Mouse (Mus musculus): ENCODE measurements around the gene Slc20a1. TPM values are rescaled to one million over a fixed set of nuclear protein-coding genes. Genes with fewer than 3 reads are reported as not detected.

Gene Slc20a1
- polyA plus RNA-seq, 1 experiment: 14.7 TPM

- Histone ChIP-seq H3K4me1 (ENCODE audit: control insufficient read depth, insufficient read depth, low read length) (no peaks in the 10 kb centered on the region), H3K27ac (ENCODE audit: insufficient read depth, low read depth, low read length) (no peak overlapping the region), H3K27me3 (replicated peaks; ENCODE audit: control insufficient read depth, insufficient read depth, low read length) (no peaks in the 10 kb centered on the region), H3K4me3 (ENCODE audit: insufficient read depth, low read depth, low read length) (no peak overlapping the region), H3K36me3 (ENCODE audit: control insufficient read depth, insufficient read depth, low read length) (no peaks in the 10 kb centered on the region)
- TF ChIP-seq CTCF (conservative IDR thresholded peaks at IDR 0.05; ENCODE audit: insufficient read depth, insufficient read length, low read depth, low read length) (no peak), POLR2A (IDR thresholded peaks at IDR 0.05; ENCODE audit: low read depth, low read length) (no peak)
- WGBS: 76% methylated on average over 10 of the region's 10 CpGs
- peak; percentile 8 for DNase-seq
Observed at GRCm38 (mm10) chr2:129166466-129167463, 31.8 kb upstream of the Slc20a1 start.

GRCm38 (mm10) chr2:129173386-129173785 is 25.2 kb upstream of the Slc20a1 start:
- 66% methylated on average over 10 of the region's 10 CpGs for WGBS
- Histone ChIP-seq H3K27ac (ENCODE audit: insufficient read depth, low read depth, low read length) (no peak overlapping the region), H3K36me3 (ENCODE audit: control insufficient read depth, insufficient read depth, low read length) (no peaks in the 10 kb centered on the region), H3K4me1 (ENCODE audit: control insufficient read depth, insufficient read depth, low read length) (no peaks in the 10 kb centered on the region), H3K4me3 (ENCODE audit: insufficient read depth, low read depth, low read length) (no peak overlapping the region), H3K27me3 (replicated peaks; ENCODE audit: control insufficient read depth, insufficient read depth, low read length) (no peaks in the 10 kb centered on the region)
- TF ChIP-seq CTCF (conservative IDR thresholded peaks at IDR 0.05; ENCODE audit: insufficient read depth, insufficient read length, low read depth, low read length) (no peak), POLR2A (IDR thresholded peaks at IDR 0.05; ENCODE audit: low read depth, low read length) (no peak)
- DNase-seq: no peak

- WGBS: 20% methylated on average over 7 of the region's 7 CpGs
- Histone ChIP-seq H3K36me3 (ENCODE audit: control insufficient read depth, insufficient read depth, low read length) (no peaks in the 10 kb centered on the region), H3K27ac (ENCODE audit: insufficient read depth, low read depth, low read length) (no peak overlapping the region), H3K4me3 (ENCODE audit: insufficient read depth, low read depth, low read length) (no peak overlapping the region), H3K4me1 (ENCODE audit: control insufficient read depth, insufficient read depth, low read length) (no peaks in the 10 kb centered on the region), H3K27me3 (replicated peaks; ENCODE audit: control insufficient read depth, insufficient read depth, low read length) (no peaks in the 10 kb centered on the region)
- TF ChIP-seq CTCF (conservative IDR thresholded peaks at IDR 0.05; ENCODE audit: insufficient read depth, insufficient read length, low read depth, low read length) (peak; percentile 94), POLR2A (IDR thresholded peaks at IDR 0.05; ENCODE audit: low read depth, low read length) (no peak)
- DNase-seq: peak; percentile 74
Observed at GRCm38 (mm10) chr2:129174474-129174873, 24.1 kb upstream of the Slc20a1 start.

- no peaks in the 10 kb centered on the region for H3K27me3 ChIP-seq (replicated peaks; ENCODE audit: control insufficient read depth, insufficient read depth, low read length)
- no peaks in the 10 kb centered on the region for H3K36me3 ChIP-seq (ENCODE audit: control insufficient read depth, insufficient read depth, low read length)
- H3K4me1 ChIP-seq (ENCODE audit: control insufficient read depth, insufficient read depth, low read length): no peaks in the 10 kb centered on the region
- H3K27ac ChIP-seq (ENCODE audit: insufficient read depth, low read depth, low read length): no peak overlapping the region
- peak; percentile 55 for DNase-seq
- 38% methylated on average over 2 of the region's 2 CpGs for WGBS
- no peak overlapping the region for H3K4me3 ChIP-seq (ENCODE audit: insufficient read depth, low read depth, low read length)
- TF ChIP-seq CTCF (conservative IDR thresholded peaks at IDR 0.05; ENCODE audit: insufficient read depth, insufficient read length, low read depth, low read length) (no peak), POLR2A (IDR thresholded peaks at IDR 0.05; ENCODE audit: low read depth, low read length) (no peak)
Observed at GRCm38 (mm10) chr2:129175636-129176035, 22.9 kb upstream of the Slc20a1 start.

- no peaks in the 10 kb centered on the region for H3K36me3 ChIP-seq (ENCODE audit: control insufficient read depth, insufficient read depth, low read length)
- TF ChIP-seq POLR2A (IDR thresholded peaks at IDR 0.05; ENCODE audit: low read depth, low read length) (no peak), CTCF (conservative IDR thresholded peaks at IDR 0.05; ENCODE audit: insufficient read depth, insufficient read length, low read depth, low read length) (no peak)
- H3K27me3 ChIP-seq (replicated peaks; ENCODE audit: control insufficient read depth, insufficient read depth, low read length): no peaks in the 10 kb centered on the region
- H3K27ac ChIP-seq (ENCODE audit: insufficient read depth, low read depth, low read length): no peak overlapping the region
- WGBS: 79% methylated on average over 12 of the region's 12 CpGs
- DNase-seq: no peak
- H3K4me1 ChIP-seq (ENCODE audit: control insufficient read depth, insufficient read depth, low read length): no peaks in the 10 kb centered on the region
- H3K4me3 ChIP-seq (ENCODE audit: insufficient read depth, low read depth, low read length): no peak overlapping the region
Observed at GRCm38 (mm10) chr2:129176676-129177420, 21.7 kb upstream of the Slc20a1 start.

GRCm38 (mm10) chr2:129177661-129178060 is 20.9 kb upstream of the Slc20a1 start:
- TF ChIP-seq POLR2A (IDR thresholded peaks at IDR 0.05; ENCODE audit: low read depth, low read length) (no peak), CTCF (conservative IDR thresholded peaks at IDR 0.05; ENCODE audit: insufficient read depth, insufficient read length, low read depth, low read length) (no peak)
- DNase-seq: no peak
- 83% methylated on average over 3 of the region's 3 CpGs for WGBS

More at GRCm38 (mm10) chr2:129177661-129178060, 20.9 kb upstream of the Slc20a1 start:
- Histone ChIP-seq H3K4me3 (ENCODE audit: insufficient read depth, low read depth, low read length) (no peak overlapping the region), H3K4me1 (ENCODE audit: control insufficient read depth, insufficient read depth, low read length) (no peaks in the 10 kb centered on the region), H3K27ac (ENCODE audit: insufficient read depth, low read depth, low read length) (no peak overlapping the region), H3K36me3 (ENCODE audit: control insufficient read depth, insufficient read depth, low read length) (no peaks in the 10 kb centered on the region), H3K27me3 (replicated peaks; ENCODE audit: control insufficient read depth, insufficient read depth, low read length) (no peaks in the 10 kb centered on the region)

Data from kidney, adult 2 months (tissue).